Mouse (Mus musculus): ENCODE data around the gene Gm13089.
"Not testable (repeated sequence)": the region's sequence is repeated elsewhere in the genome, so short reads cannot be mapped to it uniquely, and the experiment has no call there.

Gene Gm13089

DNA sequence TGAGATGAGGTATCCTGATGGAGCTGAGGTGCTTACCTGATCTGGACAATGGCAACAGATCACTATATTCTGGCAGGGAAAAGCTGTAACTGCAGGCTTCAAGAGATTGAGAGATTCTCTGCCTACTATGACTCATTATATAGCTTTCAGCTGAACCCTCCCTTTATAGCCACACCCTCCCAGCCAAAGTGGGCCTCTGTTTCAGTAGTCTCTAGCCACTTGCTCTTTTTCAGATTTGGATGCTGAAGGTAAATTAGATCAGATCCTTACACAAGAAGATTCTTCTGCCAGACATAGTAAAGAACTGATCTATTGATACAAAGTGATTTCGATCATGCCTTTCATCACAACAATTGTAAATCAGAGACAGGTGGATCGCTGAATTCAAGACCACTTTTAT lies at the start of gene Gm13089:
TSS of gene Gm13089 (minus strand) at position 101 of the 400 bp plus-strand sequence.
- no peak for DNase-seq

DNA sequence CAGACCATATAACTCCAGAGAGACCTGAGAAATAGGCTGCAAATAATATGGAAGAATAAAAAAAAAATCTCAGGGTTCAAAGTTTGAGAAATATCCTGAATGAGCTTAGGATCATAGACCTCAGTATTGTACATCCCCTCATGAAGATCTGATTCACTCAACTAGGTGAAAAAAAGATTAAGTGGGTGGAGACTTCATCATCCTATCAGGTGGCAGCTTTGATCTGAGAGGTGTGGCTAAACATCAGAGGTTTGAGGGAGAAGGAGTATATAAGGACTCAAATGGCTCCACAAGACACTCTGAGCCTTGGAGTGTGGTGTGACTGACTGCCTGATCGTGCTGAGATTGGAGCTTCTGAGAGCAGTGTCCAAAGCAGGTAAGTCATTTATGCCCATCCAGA lies 16.6 kb upstream of the Gm13089 start, which contains the start of gene Gm13078:
TSS of gene Gm13078 (plus strand) at position 301 of the 400 bp plus-strand sequence.
- no peak for DNase-seq

DNA sequence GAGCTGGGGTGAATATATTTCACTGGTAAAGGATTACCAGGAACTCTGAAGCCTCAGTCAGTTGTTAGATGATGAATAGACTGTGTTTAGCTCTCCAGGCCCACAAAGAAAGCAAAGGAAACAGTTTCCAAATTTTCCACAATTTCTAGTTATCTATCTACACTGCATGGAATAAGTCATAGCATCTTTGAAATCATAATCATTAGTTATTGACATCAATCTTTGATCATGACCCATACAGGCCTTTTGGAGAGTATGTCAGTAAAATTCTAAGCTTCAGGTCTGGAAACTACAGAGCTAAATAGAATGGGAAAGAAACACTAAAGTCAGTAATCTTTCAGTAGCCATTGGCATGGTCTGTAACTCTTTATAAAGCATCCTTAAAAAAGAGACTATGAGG lies 45.4 kb downstream of the Gm13089 start, which contains the start of gene Gm13088:
TSS of gene Gm13088 (minus strand) at position 101 of the 400 bp plus-strand sequence.
- not testable (repeated sequence) for DNase-seq
